Mouse (Mus musculus): Measurements from ENCODE around the gene Gtf2e1.

Gtf2e1 gene

DNA sequence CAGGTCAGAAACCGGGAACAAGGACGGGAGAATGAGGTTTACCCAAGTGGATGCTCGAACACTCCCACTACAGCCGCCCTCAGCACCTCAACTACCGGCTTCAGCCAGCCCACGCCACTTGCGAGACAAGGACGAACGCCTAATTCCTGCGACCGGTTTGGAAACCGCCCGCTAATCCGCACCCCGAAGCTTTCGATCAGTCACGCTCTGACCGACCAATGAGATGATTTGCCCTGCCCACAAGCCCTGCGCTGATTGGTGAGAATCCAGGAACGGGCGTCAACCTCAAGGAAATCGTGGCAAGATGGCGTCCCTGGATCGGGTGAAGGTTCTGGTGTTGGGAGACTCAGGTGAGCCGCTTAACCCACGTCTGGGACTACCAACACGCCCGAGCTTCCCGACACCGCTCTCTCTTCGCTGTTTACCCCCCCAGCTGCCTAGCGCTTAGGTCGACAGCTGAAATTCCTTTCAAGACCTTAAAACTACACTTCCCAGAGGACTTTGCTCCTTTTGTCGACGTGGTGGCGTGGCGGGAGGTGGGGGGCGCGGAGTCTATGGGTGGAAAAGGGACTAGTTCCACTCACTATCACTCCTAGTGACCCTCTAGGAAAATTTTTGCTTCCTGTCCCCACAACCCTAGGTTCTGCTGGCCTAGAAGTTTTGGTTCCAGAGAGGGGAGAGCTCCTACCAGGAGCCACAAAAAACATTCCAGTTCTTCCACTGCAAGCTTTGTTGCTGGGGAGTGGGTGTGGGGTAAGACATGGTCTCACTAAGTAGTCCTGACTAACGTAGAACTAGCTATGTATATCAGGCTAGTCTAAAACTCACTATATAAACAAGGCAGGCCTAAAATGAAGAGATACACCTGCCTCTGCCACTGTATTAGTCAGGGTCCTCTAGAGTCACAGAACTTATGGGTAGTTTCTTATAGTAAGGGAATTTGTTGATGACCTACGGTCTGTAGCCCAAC lies at the start of gene Gtf2e1, which contains the start of gene Rabl3:
Gene Gtf2e1, minus strand, starts transcription at position 179 of the 970 bp plus-strand sequence.
Gene Rabl3, plus strand, starts transcription at position 275 of the 970 bp plus-strand sequence.
- DNase-seq: peak; percentile 98

DNA sequence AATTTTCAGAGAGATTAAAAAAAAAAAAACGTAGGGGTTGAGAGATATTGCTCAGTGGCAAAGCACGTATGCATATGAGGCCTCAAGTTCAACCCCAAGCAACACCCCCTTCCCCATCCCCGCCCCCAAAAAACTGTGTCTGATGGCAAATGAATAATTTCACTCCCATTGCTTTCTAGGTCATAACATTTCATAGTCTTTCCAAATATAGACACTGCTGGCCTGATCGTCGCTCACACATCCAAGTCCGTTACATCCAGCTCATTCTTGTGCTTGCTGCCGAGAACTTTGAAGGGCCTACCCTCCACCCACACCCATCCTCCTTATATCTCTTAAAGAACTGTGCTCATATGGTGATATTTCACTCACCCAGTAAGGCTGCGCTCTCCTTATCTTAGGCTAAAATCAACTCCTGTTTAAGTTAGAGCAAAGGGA lies 45.6 kb upstream of the Gtf2e1 start:
- DNase-seq: no peak

DNA sequence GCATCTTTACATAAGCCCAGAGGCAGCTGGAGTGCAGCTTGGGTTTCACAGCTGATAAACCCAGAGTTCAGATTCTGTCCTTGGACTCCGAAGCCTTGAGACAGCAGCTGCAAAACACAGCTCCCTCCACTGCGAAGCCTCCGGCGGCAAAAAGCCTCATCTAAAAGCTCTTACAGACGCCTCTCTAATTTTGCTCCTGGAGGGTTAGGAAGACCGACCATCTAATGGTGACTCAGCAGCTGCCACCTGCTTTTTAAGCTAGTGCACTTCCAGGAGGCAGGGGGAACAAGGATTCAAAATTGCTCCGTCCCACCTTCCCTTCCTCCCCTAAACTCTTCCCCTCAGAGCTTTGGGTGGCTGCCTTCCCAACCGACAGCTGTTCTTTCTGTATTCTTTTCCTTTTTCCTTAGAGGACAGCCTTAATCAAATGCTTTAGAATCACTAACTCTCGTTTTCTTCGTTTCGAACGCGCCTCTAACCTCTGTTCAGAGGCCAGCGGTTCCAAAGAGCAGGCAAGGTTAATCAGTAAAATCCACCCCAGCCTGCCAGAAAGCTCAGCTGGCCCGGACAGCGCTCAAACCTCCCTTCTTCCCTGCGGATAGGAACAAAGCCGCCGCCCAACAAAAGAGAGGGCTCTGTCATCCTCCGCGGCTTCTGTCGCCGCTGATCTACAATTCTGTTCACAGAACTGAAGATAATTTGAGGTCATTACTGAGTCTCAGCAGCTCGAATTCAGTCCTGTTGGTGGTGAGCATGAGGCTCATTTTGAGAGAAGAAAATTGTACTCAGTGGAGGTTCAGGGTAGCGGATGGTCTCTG lies 44.8 kb upstream of the Gtf2e1 start:
- peak; percentile 87 for DNase-seq

DNA sequence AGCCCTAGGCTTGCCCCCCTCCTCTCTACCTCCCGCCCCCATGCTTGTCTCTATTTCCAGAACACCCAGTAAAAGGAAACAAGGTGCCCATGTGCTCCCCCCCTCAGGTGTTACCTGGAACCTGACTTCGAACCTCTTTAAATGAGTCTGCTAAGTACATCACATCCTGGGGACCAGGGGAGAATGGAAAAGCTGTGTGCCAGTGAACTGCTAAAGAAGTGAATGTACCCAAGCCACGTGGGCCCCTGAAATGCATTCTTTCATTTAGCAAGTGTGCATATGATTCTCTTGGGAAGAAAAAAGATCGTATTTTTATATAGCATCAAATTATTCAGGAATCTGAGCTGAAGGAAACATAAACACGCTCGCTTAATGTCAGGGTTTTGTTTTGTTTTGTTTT lies 44.2 kb upstream of the Gtf2e1 start:
- no peak for DNase-seq

DNA sequence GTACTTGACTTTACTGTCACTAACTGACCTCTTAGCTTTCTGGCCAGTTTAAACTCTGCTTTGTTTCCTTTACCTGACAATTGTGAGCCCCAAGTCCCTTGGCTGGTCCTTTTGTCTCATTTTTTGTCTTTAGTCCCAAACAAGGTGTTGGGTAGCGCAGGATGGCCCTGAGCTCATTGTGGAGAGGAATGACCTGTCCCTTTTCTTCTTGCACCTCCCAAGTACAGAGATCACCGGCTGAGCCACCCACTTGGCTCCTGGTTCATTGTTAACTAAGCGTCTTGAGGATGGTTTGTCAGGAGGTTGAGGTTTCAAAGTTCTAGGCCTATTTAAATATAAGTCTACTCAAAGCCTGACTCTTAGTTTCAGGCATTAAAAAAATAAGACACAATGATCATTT lies 43.7 kb upstream of the Gtf2e1 start:
- no peak for DNase-seq

DNA sequence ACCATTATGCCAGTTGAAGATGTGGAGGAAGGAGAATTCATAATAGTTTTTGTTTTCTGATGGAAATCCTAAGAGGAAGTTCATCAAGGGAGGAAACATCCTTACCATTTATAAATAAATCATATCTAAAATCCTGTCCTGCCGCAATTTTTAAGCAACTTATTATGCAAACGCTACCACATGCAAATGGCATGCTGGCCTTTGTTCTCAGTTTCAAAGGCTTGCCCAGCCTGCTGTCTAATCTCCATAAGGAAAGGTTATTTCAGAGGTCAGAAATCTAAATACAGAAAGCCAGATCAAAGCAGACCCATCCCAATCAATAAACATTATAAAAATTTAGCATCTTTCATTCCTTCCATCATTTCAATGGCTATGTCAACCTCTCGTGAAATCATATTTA lies 42.3 kb upstream of the Gtf2e1 start:
- DNase-seq: no peak

DNA sequence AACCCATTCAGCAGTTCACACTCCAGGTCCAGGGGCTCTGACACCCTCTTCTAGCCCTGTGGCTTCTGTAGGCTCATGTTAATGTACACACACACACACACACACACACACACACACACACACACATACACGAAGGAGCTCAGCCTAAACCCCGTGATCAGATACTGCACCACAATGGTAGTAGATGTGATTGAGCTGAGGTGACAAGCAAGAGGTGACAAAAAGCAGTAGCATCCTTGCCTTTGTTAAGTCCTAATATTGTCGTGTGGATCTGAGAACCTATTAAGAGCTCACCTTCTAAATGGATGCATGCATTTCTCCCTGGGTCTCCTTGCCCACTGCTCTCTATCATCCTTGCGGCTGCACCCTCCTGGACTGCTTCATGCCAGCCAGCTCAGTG lies 41.1 kb upstream of the Gtf2e1 start:
- DNase-seq: no peak

DNA sequence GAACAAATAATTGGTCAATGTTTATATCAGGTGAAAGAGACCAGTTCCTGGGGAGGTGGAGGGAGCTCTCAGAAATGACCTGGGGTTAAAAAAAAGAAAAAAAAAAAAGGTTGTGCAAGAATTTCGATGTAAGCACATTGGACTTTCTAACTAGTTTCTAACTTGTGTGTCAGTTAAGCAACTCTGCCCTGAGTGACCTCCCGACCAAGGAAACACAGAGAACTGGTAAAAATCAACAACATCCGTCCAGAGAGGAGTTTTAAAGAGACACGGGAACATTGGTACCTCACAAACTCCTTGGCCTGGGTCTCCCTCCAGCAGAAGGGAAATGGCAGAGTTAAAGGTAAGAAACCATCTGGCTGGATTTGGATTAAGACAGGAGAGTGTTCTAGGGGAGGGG lies 40.4 kb upstream of the Gtf2e1 start, which contains the start of gene Hgd:
Gene Hgd, plus strand, starts transcription at position 160 of the 400 bp plus-strand sequence.
- DNase-seq: no peak

DNA sequence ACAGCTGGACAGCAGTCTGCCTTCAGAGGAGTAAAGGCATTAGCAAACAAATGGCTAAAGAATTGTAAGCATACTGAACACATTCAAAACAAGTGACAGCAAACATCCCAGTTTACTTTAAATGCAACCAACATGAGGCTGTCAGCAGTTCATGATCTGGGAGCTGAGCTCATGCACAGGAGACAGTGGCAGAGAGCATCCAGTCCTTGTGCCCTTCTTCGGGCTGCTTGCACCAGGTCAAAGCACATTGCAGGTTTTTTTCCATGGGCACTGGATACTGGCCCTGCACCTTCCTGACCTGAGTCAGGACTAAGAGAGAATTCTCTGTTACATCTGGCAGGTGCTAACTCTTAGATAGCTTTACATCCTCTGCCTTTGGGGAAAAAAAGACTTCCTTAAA lies 40.0 kb upstream of the Gtf2e1 start:
- DNase-seq: no peak

DNA sequence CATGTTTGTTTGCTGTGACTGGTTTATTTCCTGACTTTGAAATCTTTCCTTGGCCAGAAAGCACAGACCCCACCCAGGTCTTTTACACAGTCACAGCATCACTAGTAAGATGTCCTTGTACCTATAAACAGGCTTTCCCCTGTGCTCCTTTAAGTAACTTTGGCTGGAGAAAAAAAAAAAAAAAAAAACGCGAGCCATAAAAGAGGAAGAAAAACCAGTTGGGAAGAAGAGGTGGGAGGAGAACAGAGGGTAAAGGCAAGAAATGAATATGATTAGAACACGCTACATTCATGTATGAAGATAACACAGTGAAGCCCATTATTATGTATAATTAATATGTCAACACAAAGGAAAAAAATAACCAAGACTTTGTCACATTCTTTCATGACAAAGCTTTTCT lies 35.7 kb upstream of the Gtf2e1 start:
- no peak for DNase-seq

DNA sequence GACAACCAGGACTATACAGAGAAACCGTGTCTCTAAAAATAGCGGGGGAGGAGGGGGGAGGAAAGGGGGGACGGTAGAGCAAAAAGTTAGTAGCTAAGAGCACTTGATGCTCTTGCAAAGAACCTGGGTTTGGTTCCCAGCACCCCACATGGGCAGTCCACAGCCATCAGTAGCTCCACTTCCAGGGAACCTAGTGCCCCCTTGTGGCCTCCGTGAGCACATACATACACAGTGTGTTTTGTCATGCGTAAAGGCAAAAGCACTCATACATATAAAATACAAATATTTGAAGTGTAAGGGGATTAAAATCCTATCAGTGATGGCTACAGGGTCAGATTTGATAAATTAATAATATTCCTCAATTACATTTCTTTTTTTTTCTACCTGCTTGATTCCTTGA lies 33.5 kb upstream of the Gtf2e1 start:
- no peak for DNase-seq

DNA sequence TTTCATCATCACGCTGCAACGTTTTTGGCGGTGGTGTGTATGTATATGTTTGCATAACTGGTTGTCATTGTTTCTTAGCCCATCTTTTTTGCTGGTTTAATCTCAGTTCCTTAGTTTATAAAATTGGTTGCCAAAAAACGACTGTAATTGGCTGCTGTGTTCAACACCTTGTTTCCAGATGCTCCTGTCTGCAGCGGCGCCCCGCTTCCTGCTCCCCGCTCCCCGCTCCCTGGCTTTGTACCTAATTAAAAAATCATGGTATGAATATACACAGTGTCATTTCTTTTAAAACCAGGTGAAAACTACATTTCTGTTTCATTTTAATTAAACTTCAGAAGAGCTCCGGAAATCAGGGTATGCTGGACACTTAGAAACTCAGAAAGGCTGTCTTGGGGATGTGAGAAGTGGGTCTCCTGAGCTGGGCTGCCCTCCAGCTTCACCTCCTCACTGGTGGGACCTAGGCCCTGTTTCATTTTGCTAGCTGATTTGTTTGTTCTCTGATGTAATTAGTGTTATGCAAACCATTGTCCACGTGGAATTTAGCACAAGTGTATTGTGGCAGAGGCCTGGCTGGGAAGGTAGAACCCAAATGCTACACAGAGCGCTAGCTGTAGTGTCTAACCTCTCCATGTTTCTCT lies 32.6 kb upstream of the Gtf2e1 start:
- DNase-seq: no peak

DNA sequence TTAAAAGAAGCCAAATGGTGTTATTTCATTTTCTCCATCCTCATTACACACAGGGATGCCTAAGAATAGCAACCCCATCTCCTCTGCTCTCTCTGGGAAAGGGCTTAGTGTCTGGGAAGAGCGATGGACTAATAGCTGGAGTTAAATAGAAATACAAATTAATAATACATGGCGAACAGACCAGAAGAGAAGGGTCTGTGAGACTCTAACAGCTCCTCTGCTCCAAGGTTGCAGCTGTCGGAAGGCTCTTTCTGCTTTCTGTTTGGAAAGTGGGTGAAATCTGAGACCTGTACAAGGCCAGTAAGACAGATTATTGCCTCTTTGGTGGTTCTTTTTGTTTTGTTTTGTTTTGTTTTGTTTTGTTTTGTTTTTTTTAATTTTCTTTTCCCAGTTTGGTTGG lies 32.0 kb upstream of the Gtf2e1 start:
- DNase-seq: no peak

DNA sequence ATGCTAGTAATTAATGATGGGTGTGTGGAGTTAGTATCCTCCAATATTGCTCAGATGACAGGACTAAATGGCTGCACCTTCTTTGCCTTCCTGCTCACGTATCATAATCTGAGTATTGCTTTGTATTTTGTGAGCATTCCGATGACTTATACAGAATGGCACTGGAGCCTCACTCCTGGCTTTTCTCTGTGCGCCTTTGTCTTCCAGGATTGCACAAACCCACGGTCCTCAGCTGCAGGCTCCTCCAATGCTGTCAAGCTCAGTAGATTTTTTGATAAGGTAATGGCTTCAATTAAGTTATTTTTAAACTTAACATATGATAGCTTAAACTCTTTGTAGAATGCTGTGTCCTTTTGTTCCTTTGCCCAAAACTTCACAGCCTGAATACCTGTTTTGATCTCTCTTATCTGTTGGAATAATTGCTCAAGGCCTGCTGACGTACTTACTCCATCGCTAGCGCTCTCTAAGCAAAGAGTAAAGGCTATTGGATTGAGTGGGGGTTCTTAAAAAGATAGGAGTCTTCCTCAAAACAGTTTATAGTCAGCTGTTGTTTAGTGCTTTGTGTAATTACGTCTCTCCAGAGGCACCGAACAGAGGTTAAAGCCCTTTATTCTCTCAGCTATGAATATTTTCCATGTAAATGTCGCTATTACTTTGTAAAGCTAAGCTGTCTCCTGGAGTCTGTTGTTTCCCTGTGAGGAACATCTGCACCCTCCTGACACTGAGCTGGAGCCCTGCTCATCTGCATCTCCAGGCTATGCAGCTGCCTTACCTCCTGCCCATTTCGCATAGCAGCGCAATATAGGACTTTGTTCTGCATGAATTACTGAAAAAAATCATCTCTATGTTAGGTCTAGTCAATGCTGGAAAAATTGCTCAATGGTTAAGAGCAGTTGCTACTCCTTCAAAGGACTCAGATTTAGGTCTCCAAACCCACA lies 27.8 kb upstream of the Gtf2e1 start:
- no peak for DNase-seq

DNA sequence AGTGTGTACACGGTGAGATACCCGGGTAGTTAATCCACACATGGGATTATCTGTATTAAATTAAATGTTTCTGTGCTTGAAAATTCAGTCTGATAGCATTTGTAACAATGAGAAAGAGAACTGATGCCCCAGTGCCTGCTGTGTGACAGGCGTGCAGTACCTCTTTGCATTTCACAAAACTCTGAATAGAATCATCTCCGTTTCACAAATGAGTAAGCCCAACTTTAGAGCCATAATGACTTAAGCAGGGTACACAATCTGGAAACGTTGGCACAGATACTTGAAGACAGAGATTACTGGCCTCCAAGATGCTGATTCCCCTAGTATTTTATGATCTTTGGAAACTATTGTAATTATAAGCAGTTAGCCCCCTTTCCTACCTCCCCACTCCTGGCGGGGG lies 26.5 kb upstream of the Gtf2e1 start:
- DNase-seq: no peak

DNA sequence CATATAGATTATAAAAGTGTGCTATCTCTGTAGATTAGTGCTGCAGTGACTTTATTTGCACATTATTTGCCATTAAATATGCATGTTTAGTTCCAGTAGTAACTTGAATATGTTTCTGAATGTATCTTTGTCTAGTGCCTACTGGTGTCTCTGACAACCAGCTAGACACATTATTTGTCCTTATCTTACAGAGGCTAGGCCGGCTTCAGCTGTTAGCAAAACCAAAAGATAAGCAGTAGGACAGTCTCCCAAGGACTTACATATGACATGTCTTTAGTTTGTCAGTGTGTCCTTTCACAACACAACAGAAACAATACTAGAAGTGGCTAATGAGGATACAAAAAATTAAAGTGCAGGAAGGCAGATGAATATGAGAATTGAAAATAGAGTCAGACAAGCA lies 25.5 kb upstream of the Gtf2e1 start:
- no peak for DNase-seq

DNA sequence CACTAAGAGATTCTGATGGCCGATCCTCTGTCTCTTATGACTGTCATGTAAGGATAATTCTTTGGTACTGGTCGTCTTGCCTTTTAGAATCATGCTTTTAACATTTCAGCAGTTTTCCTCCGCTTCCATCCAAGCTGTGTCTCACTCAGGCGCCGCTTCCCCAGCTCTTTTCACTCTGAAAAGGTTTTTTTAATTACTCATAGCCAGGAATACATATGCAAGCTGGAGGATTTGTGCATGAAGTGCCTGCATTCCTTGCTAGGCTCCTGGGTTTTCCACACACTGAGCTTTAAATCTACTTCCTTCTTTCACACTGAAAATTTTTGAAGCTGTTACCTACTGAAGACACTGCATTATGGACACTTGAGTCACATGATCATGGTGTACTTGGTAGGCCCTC lies 23.4 kb upstream of the Gtf2e1 start:
- DNase-seq: no peak

DNA sequence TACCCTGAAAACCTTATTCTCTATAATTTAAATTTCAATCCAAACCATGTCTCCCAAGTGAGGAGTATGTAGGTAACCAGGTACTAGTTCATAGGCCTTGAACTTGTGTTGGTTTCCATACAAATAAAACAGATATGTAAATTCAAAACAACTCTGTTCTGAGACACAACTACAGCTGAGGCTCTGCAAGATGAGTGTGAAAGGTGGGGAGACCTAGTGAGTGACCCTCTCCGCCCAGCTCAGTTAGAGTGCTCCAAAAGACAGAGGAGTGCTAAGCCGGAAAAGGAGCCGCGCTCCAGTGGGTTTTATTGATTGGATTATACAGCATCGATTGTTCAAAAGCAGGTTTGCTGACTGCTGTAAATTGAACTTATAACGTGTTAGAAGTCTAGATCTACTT lies 22.8 kb upstream of the Gtf2e1 start:
- no peak for DNase-seq

DNA sequence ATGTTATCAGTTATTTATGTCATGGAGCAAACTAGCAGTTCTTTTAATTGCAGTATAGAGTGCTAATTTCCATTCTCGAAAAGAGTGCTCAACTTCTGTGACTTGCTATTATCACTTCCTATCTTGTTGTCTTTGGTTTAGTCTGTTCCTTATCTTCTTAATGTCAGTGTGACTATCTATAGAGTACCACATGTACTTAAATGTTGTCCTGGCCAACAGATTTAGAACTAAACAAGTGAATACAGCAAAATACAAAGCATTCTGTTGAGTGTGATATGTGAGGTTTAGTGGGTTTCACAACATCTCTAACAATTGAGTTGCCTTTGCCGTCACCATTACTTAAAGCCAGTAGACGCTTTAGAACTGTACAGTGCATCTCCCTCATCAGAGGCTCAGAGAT lies 13.2 kb upstream of the Gtf2e1 start:
- no peak for DNase-seq

DNA sequence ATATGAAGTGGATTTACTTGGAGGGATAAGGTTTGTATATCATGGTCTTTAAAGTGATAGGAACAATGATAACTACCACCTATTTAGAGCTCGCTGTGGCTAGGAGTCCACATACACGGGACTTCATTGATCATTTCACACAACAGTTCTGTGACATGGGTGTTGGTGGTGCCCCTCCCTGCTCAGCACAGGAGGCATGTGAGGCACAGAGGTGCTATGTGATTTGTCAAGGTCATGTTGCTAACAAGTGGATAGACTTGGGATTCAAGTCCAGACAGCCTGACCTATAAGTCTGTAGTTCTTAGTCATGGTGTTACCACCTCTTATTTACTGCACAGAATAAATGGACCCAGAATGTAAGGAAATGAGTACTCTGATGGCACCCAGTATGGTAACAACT lies 11.4 kb upstream of the Gtf2e1 start:
- no peak for DNase-seq

DNA sequence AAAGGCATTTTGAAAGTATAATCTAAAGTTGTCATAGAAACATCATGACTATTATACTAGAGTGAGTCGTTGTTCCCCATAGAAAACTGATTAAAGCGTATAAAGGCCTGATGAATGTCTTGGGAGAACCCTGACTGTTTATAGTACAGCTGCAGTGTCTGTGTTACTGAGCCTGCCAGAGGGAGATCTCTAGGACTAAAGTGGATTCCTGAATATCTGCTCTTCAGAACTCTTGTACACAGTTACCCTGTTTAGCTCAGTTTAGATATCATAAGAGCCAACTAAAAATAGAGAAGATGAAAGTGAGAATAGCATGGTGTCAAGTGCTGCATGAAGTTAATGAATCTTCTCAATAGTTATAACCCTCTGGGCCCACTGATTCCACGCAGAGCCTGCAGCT lies 10.7 kb upstream of the Gtf2e1 start:
- DNase-seq: no peak

DNA sequence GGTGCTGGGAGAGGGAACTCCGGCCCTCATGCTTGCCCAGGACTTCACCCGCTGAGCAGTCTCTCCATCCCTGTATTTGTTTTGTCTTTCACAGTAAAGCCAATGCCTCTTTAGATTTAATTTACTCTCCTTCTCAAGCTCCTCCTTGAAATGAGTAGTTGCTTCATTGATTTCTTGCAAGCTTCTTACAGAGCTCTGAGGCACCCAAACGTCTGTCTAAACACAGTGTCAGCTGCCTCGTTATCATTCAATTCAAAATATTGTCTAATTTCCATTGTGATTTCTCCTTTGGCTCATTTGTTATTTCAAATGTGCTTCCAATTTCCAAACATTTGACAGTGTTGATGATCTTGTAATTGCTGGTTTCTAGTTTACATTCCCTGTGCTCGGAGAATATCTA lies 6.7 kb upstream of the Gtf2e1 start:
- DNase-seq: no peak

All from embryo, embryonic 11 days (tissue).